Mouse (Mus musculus): ENCODE data around the gene Apol7b. TPM values are rescaled to one million over a fixed set of nuclear protein-coding genes. Genes with fewer than 3 reads are reported as not detected.
A peak's percentile ranks its signal among the peaks of the same experiment; 100 is the strongest.
"Not testable (repeated sequence)": the region's sequence is repeated elsewhere in the genome, so short reads cannot be mapped to it uniquely, and the experiment has no call there.

Apol7b gene
- polyA plus RNA-seq (2014; fragmentation: Nextera tagmentation; extraction: Ambion mirVana): not detected in 2 replicates

DNA sequence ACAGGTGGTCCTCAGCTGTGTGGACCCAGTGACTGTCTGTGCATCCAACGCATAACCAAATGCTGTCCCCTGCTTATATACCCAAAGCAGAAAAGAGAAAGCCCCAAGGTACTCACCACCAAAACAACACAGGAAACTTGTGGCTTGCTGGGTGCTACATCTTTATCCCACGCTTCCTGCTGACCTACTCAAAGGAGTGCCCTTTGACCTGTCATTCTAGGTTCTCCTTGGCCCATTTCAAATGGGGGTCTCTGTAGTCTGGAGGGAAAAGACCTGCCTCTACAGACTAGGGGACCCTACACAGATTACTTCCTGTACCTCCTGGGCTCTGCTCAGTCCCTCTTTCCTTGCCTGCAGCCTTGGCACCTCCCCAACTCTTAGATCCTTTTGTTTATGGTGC is at the start of gene Apol7b:
TSS of gene Apol7b (minus strand) at position 101 of the 400 bp plus-strand sequence.
- not testable (repeated sequence) for ATAC-seq; H3K27ac ChIP-seq (ENCODE audit: low read depth, low read length); DNase-seq (ENCODE audit: low spot score); H3K27me3 ChIP-seq (replicated peaks; ENCODE audit: control insufficient read depth, insufficient read depth, low read length); H3K4me1 ChIP-seq (ENCODE audit: control insufficient read depth, insufficient read depth, low read length); H3K9ac ChIP-seq (ENCODE audit: low read length); H3K36me3 ChIP-seq (ENCODE audit: control insufficient read depth, insufficient read depth, low read length); H3K9me3 ChIP-seq (replicated peaks; ENCODE audit: control insufficient read depth, low read length); H3K4me2 ChIP-seq (ENCODE audit: low read length); H3K4me3 ChIP-seq (ENCODE audit: low read depth, low read length)
- WGBS: 86% methylated on average over 2 of the region's 2 CpGs

- H3K9ac ChIP-seq (ENCODE audit: low read length); H3K4me1 ChIP-seq (ENCODE audit: control insufficient read depth, insufficient read depth, low read length); H3K4me2 ChIP-seq (ENCODE audit: low read length); H3K27ac ChIP-seq (ENCODE audit: low read depth, low read length); DNase-seq (ENCODE audit: low spot score); H3K36me3 ChIP-seq (ENCODE audit: control insufficient read depth, insufficient read depth, low read length); H3K27me3 ChIP-seq (replicated peaks; ENCODE audit: control insufficient read depth, insufficient read depth, low read length); H3K4me3 ChIP-seq (ENCODE audit: low read depth, low read length); ATAC-seq; H3K9me3 ChIP-seq (replicated peaks; ENCODE audit: control insufficient read depth, low read length): not testable (repeated sequence)
- 48% methylated on average over 1 of the region's 1 CpGs for WGBS
These were observed 47.4 kb upstream of the Apol7b start for GRCm38 (mm10) chr15:77494694-77495093.

GRCm38 (mm10) chr15:77493181-77493580 is 45.9 kb upstream of the Apol7b start:
- DNase-seq (ENCODE audit: low spot score); ATAC-seq; H3K4me3 ChIP-seq (ENCODE audit: low read depth, low read length); H3K36me3 ChIP-seq (ENCODE audit: control insufficient read depth, insufficient read depth, low read length); H3K4me1 ChIP-seq (ENCODE audit: control insufficient read depth, insufficient read depth, low read length); H3K27me3 ChIP-seq (replicated peaks; ENCODE audit: control insufficient read depth, insufficient read depth, low read length); H3K9me3 ChIP-seq (replicated peaks; ENCODE audit: control insufficient read depth, low read length); H3K4me2 ChIP-seq (ENCODE audit: low read length); H3K27ac ChIP-seq (ENCODE audit: low read depth, low read length); H3K9ac ChIP-seq (ENCODE audit: low read length): not testable (repeated sequence)
- no CpG with 5 or more reads among the region's 1 CpGs for WGBS

- DNase-seq (ENCODE audit: low spot score) (no peak), ATAC-seq (no peak)
- H3K36me3 ChIP-seq (ENCODE audit: control insufficient read depth, insufficient read depth, low read length): no peaks in the 10 kb centered on the region
- H3K4me3 ChIP-seq (ENCODE audit: low read depth, low read length): no peak overlapping the region
- no peak overlapping the region for H3K4me2 ChIP-seq (ENCODE audit: low read length)
- H3K9me3 ChIP-seq (replicated peaks; ENCODE audit: control insufficient read depth, low read length): no peaks in the 10 kb centered on the region
- WGBS: 74% methylated on average over 4 of the region's 4 CpGs
- H3K4me1 ChIP-seq (ENCODE audit: control insufficient read depth, insufficient read depth, low read length): no peaks in the 10 kb centered on the region
- no peaks in the 10 kb centered on the region for H3K27me3 ChIP-seq (replicated peaks; ENCODE audit: control insufficient read depth, insufficient read depth, low read length)
- no peak overlapping the region for H3K9ac ChIP-seq (ENCODE audit: low read length)
- H3K27ac ChIP-seq (ENCODE audit: low read depth, low read length): no peak overlapping the region
These were observed 35.0 kb upstream of the Apol7b start for GRCm38 (mm10) chr15:77482140-77482794.

DNA sequence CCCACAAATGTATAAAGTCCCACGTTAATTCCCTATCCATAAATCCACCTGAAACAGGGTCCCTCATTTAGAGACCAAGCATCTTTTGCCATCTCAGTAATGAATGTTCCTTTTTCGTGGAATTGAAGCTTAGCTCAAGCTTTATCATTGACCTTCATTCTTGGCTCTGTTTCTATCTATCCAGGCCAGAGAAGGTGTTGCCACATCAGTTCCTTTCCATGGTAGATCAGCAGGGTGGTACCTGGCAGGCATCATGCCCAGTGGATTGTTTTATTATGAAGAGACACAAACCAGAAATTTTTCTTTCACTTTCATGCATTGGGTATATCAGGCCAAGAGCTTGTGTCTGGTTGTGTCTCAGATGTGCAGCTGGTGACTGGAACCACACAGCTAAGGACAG is 29.4 kb upstream of the Apol7b start, which contains the start of gene Apol10a:
TSS of gene Apol10a (plus strand) at position 355 of the 400 bp plus-strand sequence.
- H3K4me2 ChIP-seq (ENCODE audit: low read length); H3K27ac ChIP-seq (ENCODE audit: low read depth, low read length); DNase-seq (ENCODE audit: low spot score); ATAC-seq; H3K4me3 ChIP-seq (ENCODE audit: low read depth, low read length); H3K9ac ChIP-seq (ENCODE audit: low read length); H3K4me1 ChIP-seq (ENCODE audit: control insufficient read depth, insufficient read depth, low read length); H3K9me3 ChIP-seq (replicated peaks; ENCODE audit: control insufficient read depth, low read length); H3K36me3 ChIP-seq (ENCODE audit: control insufficient read depth, insufficient read depth, low read length); H3K27me3 ChIP-seq (replicated peaks; ENCODE audit: control insufficient read depth, insufficient read depth, low read length): not testable (repeated sequence)
- 75% methylated on average over 2 of the region's 2 CpGs for WGBS

- not testable (repeated sequence) for H3K36me3 ChIP-seq (ENCODE audit: control insufficient read depth, insufficient read depth, low read length); H3K4me1 ChIP-seq (ENCODE audit: control insufficient read depth, insufficient read depth, low read length); H3K4me3 ChIP-seq (ENCODE audit: low read depth, low read length); H3K4me2 ChIP-seq (ENCODE audit: low read length); H3K9ac ChIP-seq (ENCODE audit: low read length); H3K27ac ChIP-seq (ENCODE audit: low read depth, low read length); H3K27me3 ChIP-seq (replicated peaks; ENCODE audit: control insufficient read depth, insufficient read depth, low read length); DNase-seq (ENCODE audit: low spot score); ATAC-seq; H3K9me3 ChIP-seq (replicated peaks; ENCODE audit: control insufficient read depth, low read length)
- WGBS: 91% methylated on average over 7 of the region's 7 CpGs
These were observed 27.6 kb upstream of the Apol7b start for GRCm38 (mm10) chr15:77474699-77475390.

DNA sequence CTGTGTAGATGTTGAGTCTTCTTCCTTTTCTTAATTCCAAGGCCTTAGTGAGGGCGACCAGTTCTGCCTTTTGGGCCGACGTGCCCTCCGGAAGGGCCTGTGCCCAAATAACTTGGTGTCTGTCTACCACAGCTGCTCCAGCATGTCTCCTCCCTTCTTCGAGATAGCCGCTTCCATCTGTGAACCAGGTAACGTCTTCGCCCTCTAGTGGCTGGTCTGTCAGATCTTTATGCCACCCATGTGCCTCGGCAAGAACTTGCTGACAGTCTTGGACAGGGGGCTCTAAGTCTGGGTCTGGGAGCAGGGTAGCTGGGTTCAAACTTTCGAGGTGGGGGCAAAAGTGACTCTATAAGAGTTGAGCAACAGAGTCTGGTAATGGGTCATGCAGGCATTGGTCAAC is 2.6 kb upstream of the Apol7b start:
- H3K4me2 ChIP-seq (ENCODE audit: low read length); DNase-seq (ENCODE audit: low spot score): not testable (repeated sequence)
- WGBS: 49% methylated on average over 10 of the region's 10 CpGs

DNA sequence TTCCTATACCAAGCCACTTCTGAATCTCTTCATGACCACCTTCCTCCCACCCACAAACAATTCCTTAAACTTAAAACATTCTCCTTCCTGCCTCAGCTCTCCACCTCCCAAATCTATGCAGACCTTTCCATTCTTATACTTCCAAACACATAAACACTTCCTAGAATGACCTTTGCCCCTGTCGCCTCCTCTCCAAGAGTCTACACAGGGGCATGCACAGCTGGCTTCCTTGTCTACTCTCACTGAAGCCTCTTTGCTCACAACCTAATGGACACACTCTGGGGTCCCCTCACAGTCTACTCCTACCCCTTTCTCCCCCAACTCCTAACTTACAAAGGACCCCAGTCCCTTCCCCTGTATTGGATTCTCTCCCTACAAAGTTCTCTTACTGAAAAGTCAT is 1.6 kb downstream of the Apol7b start:
- H3K9ac ChIP-seq (ENCODE audit: low read length); H3K4me2 ChIP-seq (ENCODE audit: low read length); H3K36me3 ChIP-seq (ENCODE audit: control insufficient read depth, insufficient read depth, low read length); H3K4me3 ChIP-seq (ENCODE audit: low read depth, low read length); DNase-seq (ENCODE audit: low spot score); H3K27me3 ChIP-seq (replicated peaks; ENCODE audit: control insufficient read depth, insufficient read depth, low read length); ATAC-seq; H3K4me1 ChIP-seq (ENCODE audit: control insufficient read depth, insufficient read depth, low read length); H3K9me3 ChIP-seq (replicated peaks; ENCODE audit: control insufficient read depth, low read length); H3K27ac ChIP-seq (ENCODE audit: low read depth, low read length): not testable (repeated sequence)
- 90% methylated on average over 1 of the region's 1 CpGs for WGBS

More for the DNA sequence above, 2.6 kb upstream of the Apol7b start:
- not testable (repeated sequence) for H3K27ac ChIP-seq (ENCODE audit: low read depth, low read length); H3K9ac ChIP-seq (ENCODE audit: low read length); H3K4me3 ChIP-seq (ENCODE audit: low read depth, low read length); ATAC-seq; H3K36me3 ChIP-seq (ENCODE audit: control insufficient read depth, insufficient read depth, low read length); H3K9me3 ChIP-seq (replicated peaks; ENCODE audit: control insufficient read depth, low read length); H3K4me1 ChIP-seq (ENCODE audit: control insufficient read depth, insufficient read depth, low read length); H3K27me3 ChIP-seq (replicated peaks; ENCODE audit: control insufficient read depth, insufficient read depth, low read length)

DNA sequence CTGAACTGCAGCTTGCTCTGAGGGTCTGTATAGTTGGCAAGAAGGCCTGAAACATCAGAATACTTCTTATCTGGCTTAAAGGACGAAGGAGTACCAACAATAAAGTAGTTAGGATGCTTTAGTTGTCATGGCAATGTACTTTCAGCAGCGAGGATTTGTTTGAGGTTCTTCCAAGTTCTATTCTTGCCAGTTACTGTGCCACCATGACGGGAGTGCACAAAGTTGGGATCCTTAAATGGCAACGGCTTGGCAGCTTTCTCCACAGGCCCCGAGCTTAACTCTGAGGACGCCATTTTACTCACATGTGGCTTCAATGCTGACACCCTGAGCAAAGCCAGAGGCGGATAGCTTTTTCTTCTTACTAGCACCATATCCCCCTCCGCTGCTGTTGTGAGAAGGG is 2.5 kb downstream of the Apol7b start:
- ATAC-seq; H3K9ac ChIP-seq (ENCODE audit: low read length); H3K4me2 ChIP-seq (ENCODE audit: low read length); H3K9me3 ChIP-seq (replicated peaks; ENCODE audit: control insufficient read depth, low read length); H3K4me3 ChIP-seq (ENCODE audit: low read depth, low read length); H3K4me1 ChIP-seq (ENCODE audit: control insufficient read depth, insufficient read depth, low read length); H3K27me3 ChIP-seq (replicated peaks; ENCODE audit: control insufficient read depth, insufficient read depth, low read length); H3K27ac ChIP-seq (ENCODE audit: low read depth, low read length); H3K36me3 ChIP-seq (ENCODE audit: control insufficient read depth, insufficient read depth, low read length): not testable (repeated sequence)
- 74% methylated on average over 8 of the region's 8 CpGs for WGBS
- peak; percentile 45 for DNase-seq (ENCODE audit: low spot score)
